In genomic region chr5:143874571-143874970, GRCm38 (mm10) we compare ENCODE assay signal across 36 mouse cellular contexts. TPM values are rescaled to one million over a fixed set of nuclear protein-coding genes. Genes with fewer than 3 reads are reported as not detected.
A peak's percentile ranks its signal among the peaks of the same experiment; 100 is the strongest.
DNase-seq lines count a peak whose midpoint lies in the region; ATAC-seq and TF ChIP-seq lines count a peak whose summit lies in the region.
"Had no signal": no experiment of that assay in that cellular context is flagged by ENCODE, and none has a peak within 500 bp of the region (broad histone marks: within the 10 kb centered on the region; RNA-seq: fewer than 3 reads in every experiment).

No protein-coding gene starts in this region.

- ATAC-seq in lung, embryonic 15.5 days (ENCODE audit: borderline replicate concordance, extremely low read depth, low FRiP score, low TSS enrichment), result 0 out of 2 replicates have a peak, but pooled peaks have one; percentile 39
- no peak for ATAC-seq in midbrain, embryonic 13.5 days
- ATAC-seq: CD4-positive, CD25-positive, alpha-beta regulatory T cell, adult 4 months; forebrain, embryonic 13.5 days; inflammation-experienced regulatory T-cells, adult 6 months; midbrain, embryonic 15.5 days; Patski had no signal

- no peak overlapping the region for H3K9ac ChIP-seq in lung, embryonic 15.5 days
- H3K9ac ChIP-seq in midbrain, embryonic 13.5 days (replicated peaks), result no peak overlapping the region
- H3K9ac ChIP-seq: embryonic facial prominence, embryonic 12.5 days; forebrain, embryonic 13.5 days; heart, embryonic 15.5 days; hindbrain, embryonic 14.5 days; midbrain, embryonic 15.5 days; neural tube, embryonic 12.5 days had no signal

- 0 out of 2 replicates have a peak, but pooled peaks have one; percentile 8 for TF ChIP-seq POLR2A in bone marrow macrophage, adult 2 months (IDR thresholded peaks at IDR 0.05; ENCODE audit: borderline replicate concordance, low read depth, low read length)

- H3K4me3 ChIP-seq in lung, embryonic 15.5 days, result no peak overlapping the region
- no peak overlapping the region for H3K4me3 ChIP-seq in bone marrow macrophage, adult 2 months (ENCODE audit: insufficient read depth, low read length)
- H3K4me3 ChIP-seq in midbrain, embryonic 13.5 days (replicated peaks), result no peak overlapping the region
- H3K4me3 ChIP-seq: embryonic facial prominence, embryonic 12.5 days; erythroblast, embryonic 14.5 days; forebrain, embryonic 13.5 days; heart, adult 2 months; heart, embryonic 15.5 days; layer of hippocampus, adult 2 months; limb, embryonic 10.5 days; megakaryocyte, embryonic 14.5 days; midbrain, embryonic 15.5 days; neural tube, embryonic 12.5 days had no signal

- no peak for TF ChIP-seq CTCF in bone marrow macrophage, adult 2 months (IDR thresholded peaks at IDR 0.05; ENCODE audit: low read depth, low read length)

- peaks cover 50% of the 10 kb centered on the region for H3K36me3 ChIP-seq in lung, embryonic 15.5 days
- H3K36me3 ChIP-seq in midbrain, embryonic 13.5 days, result peaks cover 75% of the 10 kb centered on the region

- no peaks in the 10 kb centered on the region for H3K9me3 ChIP-seq in lung, embryonic 15.5 days
- no peaks in the 10 kb centered on the region for H3K9me3 ChIP-seq in midbrain, embryonic 13.5 days
- H3K9me3 ChIP-seq: embryonic facial prominence, embryonic 12.5 days; forebrain, embryonic 13.5 days; G1E; heart, embryonic 15.5 days; limb, embryonic 10.5 days; megakaryocyte, embryonic 14.5 days; midbrain, embryonic 15.5 days; neural tube, embryonic 12.5 days had no signal

- no peaks in the 10 kb centered on the region for H3K27me3 ChIP-seq in lung, embryonic 15.5 days
- no peaks in the 10 kb centered on the region for H3K27me3 ChIP-seq in midbrain, embryonic 13.5 days
- H3K27me3 ChIP-seq: embryonic facial prominence, embryonic 12.5 days; forebrain, embryonic 13.5 days; heart, embryonic 15.5 days; megakaryocyte, embryonic 14.5 days; midbrain, embryonic 15.5 days; neural tube, embryonic 12.5 days; Patski had no signal

- H3K4me2 ChIP-seq in lung, embryonic 15.5 days, result no peak overlapping the region
- no peak overlapping the region for H3K4me2 ChIP-seq in midbrain, embryonic 13.5 days (replicated peaks)
- H3K4me2 ChIP-seq: embryonic facial prominence, embryonic 12.5 days; forebrain, embryonic 13.5 days; heart, embryonic 15.5 days; hindbrain, embryonic 14.5 days; midbrain, embryonic 15.5 days; neural tube, embryonic 12.5 days had no signal

- 56% methylated on average over 4 of the region's 4 CpGs for WGBS in lung, embryonic 15.5 days
- 63% methylated on average over 4 of the region's 4 CpGs for WGBS in midbrain, embryonic 13.5 days

- peak; percentile 43 for DNase-seq in adrenal gland, postnatal 14 days
- no peak for DNase-seq in adrenal gland, adult 18-20 months (ENCODE audit: low spot score in 2 of 2)
- DNase-seq in lung, adult 18-20 months, result no peak
- DNase-seq in spleen, postnatal 10 days (ENCODE audit: low spot score in 2 of 2), result no peak
- DNase-seq: cerebellum, adult 11-12 months; cerebellum, postnatal 14 days; gastrocnemius, postnatal 36 days; heart, adult 2 months; heart, postnatal 36 days; kidney, adult 8-10 months; kidney, postnatal 25 days; lung, postnatal 36 days; right cerebral cortex, postnatal 14 days; spleen, adult 18-20 months; thymus, adult 18-20 months; thymus, postnatal 4 days had no signal

- no peaks in the 10 kb centered on the region for H3K4me1 ChIP-seq in lung, embryonic 15.5 days
- no peaks in the 10 kb centered on the region for H3K4me1 ChIP-seq in bone marrow macrophage, adult 2 months (ENCODE audit: control insufficient read depth, insufficient read depth, low read length)
- no peaks in the 10 kb centered on the region for H3K4me1 ChIP-seq in midbrain, embryonic 13.5 days (replicated peaks)
- H3K4me1 ChIP-seq: embryonic facial prominence, embryonic 12.5 days; forebrain, embryonic 13.5 days; heart, embryonic 15.5 days; limb, embryonic 10.5 days; midbrain, embryonic 15.5 days; neural tube, embryonic 12.5 days had no signal

- H3K27ac ChIP-seq in lung, embryonic 15.5 days, result no peak overlapping the region
- no peak overlapping the region for H3K27ac ChIP-seq in bone marrow macrophage, adult 2 months (ENCODE audit: insufficient read depth, low read depth, low read length)
- H3K27ac ChIP-seq in midbrain, embryonic 13.5 days, result no peak overlapping the region
- H3K27ac ChIP-seq: embryonic facial prominence, embryonic 12.5 days; forebrain, embryonic 13.5 days; heart, adult 2 months; heart, embryonic 15.5 days; hindbrain, embryonic 14.5 days; layer of hippocampus, adult 2 months; limb, embryonic 10.5 days; midbrain, embryonic 15.5 days; neural tube, embryonic 12.5 days had no signal

RNA-seq across cellular contexts. Expression of gene Ankrd61, which starts 22.9 kb away (rescaled TPM):
- total RNA-seq in adrenal gland, postnatal 14 days (2021), result not detected in 2 replicates
- not detected for total RNA-seq in adrenal gland, adult 18-20 months (2021)
- 0.24 and 0.35 TPM in 2 replicates for polyA plus RNA-seq in lung, embryonic 15.5 days (2015; fragmentation: Nextera tagmentation; extraction: Ambion mirVana)
- polyA plus RNA-seq in bone marrow macrophage, adult 2 months (2012; ENCODE audit: insufficient read depth, insufficient read length, missing spikeins), result not detected in 2 replicates
- polyA plus RNA-seq in midbrain, embryonic 13.5 days (2015; fragmentation: Nextera tagmentation; extraction: Ambion mirVana), result 0.43 and 0.59 TPM in 2 replicates
- total RNA-seq: adrenal gland, postnatal 36 days; gastrocnemius, adult 18-20 months; gastrocnemius, postnatal 36 days; heart, adult 2 months; heart, postnatal 36 days; liver, adult 2 months had no signal
- polyA plus RNA-seq: erythroblast, embryonic 14.5 days; G1E; liver, adult 2 months had no signal

RNA-seq across cellular contexts. Expression of gene Aimp2, which starts 35.1 kb away (rescaled TPM):
- 33.5 and 41.5 TPM in 2 replicates for total RNA-seq in adrenal gland, postnatal 14 days (2021)
- total RNA-seq in adrenal gland, adult 18-20 months (2021), result 10 to 100 TPM; 31.4 to 35.2 TPM
- polyA plus RNA-seq in lung, embryonic 15.5 days (2015; fragmentation: Nextera tagmentation; extraction: Ambion mirVana), result 95.5 and 103 TPM in 2 replicates
- polyA plus RNA-seq in bone marrow macrophage, adult 2 months (2012; ENCODE audit: insufficient read depth, insufficient read length, missing spikeins), result 14.4 and 16.0 TPM in 2 replicates
- polyA plus RNA-seq in midbrain, embryonic 13.5 days (2015; fragmentation: Nextera tagmentation; extraction: Ambion mirVana), result 82.0 and 82.6 TPM in 2 replicates

RNA-seq across cellular contexts. Expression of gene Pms2, which starts 35.2 kb away (rescaled TPM):
- 8.7 and 8.9 TPM in 2 replicates for total RNA-seq in adrenal gland, postnatal 14 days (2021)
- 1 to 10 TPM; 7.1 to 7.5 TPM for total RNA-seq in adrenal gland, adult 18-20 months (2021)
- 27.8 and 31.2 TPM in 2 replicates for polyA plus RNA-seq in lung, embryonic 15.5 days (2015; fragmentation: Nextera tagmentation; extraction: Ambion mirVana)
- polyA plus RNA-seq in bone marrow macrophage, adult 2 months (2012; ENCODE audit: insufficient read depth, insufficient read length, missing spikeins), result 7.9 and 9.9 TPM in 2 replicates
- polyA plus RNA-seq in midbrain, embryonic 13.5 days (2015; fragmentation: Nextera tagmentation; extraction: Ambion mirVana), result 26.1 and 28.2 TPM in 2 replicates

RNA-seq across cellular contexts. Expression of gene Gm42421, which starts 53.4 kb away (rescaled TPM):
- not detected in 2 replicates for total RNA-seq in adrenal gland, postnatal 14 days (2021)
- total RNA-seq in adrenal gland, adult 18-20 months (2021), result not detected
- polyA plus RNA-seq in lung, embryonic 15.5 days (2015; fragmentation: Nextera tagmentation; extraction: Ambion mirVana), result 0.65 and 0.72 TPM in 2 replicates
- polyA plus RNA-seq in bone marrow macrophage, adult 2 months (2012; ENCODE audit: insufficient read depth, insufficient read length, missing spikeins), result 2.4 TPM in 1 of 2 replicates, not detected in the other
- 1.4 and 2.3 TPM in 2 replicates for polyA plus RNA-seq in midbrain, embryonic 13.5 days (2015; fragmentation: Nextera tagmentation; extraction: Ambion mirVana)
- total RNA-seq: gastrocnemius, adult 18-20 months; heart, adult 2 months; heart, postnatal 36 days; liver, adult 2 months had no signal
- polyA plus RNA-seq: erythroblast, embryonic 14.5 days; G1E; liver, adult 2 months had no signal

RNA-seq across cellular contexts. Expression of gene Eif2ak1, which starts 57.0 kb away (rescaled TPM):
- 33.1 and 34.2 TPM in 2 replicates for total RNA-seq in adrenal gland, postnatal 14 days (2021)
- 10 to 100 TPM; 33.5 to 41.7 TPM for total RNA-seq in adrenal gland, adult 18-20 months (2021)
- polyA plus RNA-seq in lung, embryonic 15.5 days (2015; fragmentation: Nextera tagmentation; extraction: Ambion mirVana), result 33.3 and 36.4 TPM in 2 replicates
- polyA plus RNA-seq in bone marrow macrophage, adult 2 months (2012; ENCODE audit: insufficient read depth, insufficient read length, missing spikeins), result 46.6 and 47.6 TPM in 2 replicates
- polyA plus RNA-seq in midbrain, embryonic 13.5 days (2015; fragmentation: Nextera tagmentation; extraction: Ambion mirVana), result 44.9 and 46.3 TPM in 2 replicates
